Mouse (Mus musculus): ENCODE data around the gene Anxa11.
"Not testable (repeated sequence)": the region's sequence is repeated elsewhere in the genome, so short reads cannot be mapped to it uniquely, and the experiment has no call there.

Gene Anxa11

GRCm38 (mm10) chr14:25872461-25873415, 30.8 kb downstream of the Anxa11 start:
- no peak for DNase-seq

DNA sequence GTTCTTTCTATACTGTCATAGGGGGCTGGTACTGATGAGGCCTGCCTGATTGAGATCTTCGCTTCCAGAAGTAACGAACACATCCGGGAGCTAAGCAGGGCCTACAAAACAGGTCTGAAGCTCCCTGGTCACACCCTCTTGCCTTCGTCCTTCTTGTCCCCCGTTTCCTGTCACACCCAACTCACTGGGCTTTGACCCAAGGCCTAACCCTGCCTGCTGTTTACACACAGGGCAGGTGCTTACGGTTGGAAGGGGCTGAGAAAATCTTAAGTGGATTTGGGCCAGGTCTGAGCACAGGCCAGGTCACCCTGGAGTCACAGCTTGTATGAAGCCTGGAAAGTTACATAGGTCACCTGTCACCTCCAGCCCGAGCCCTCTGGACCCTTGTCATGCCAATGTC, 34.7 kb downstream of the Anxa11 start:
- not testable (repeated sequence) for DNase-seq

- DNase-seq = not testable (repeated sequence)
Observed at GRCm38 (mm10) chr14:25881769-25882168, 39.8 kb downstream of the Anxa11 start.

GRCm38 (mm10) chr14:25885886-25886285, 43.9 kb downstream of the Anxa11 start:
- not testable (repeated sequence) for DNase-seq

DNA sequence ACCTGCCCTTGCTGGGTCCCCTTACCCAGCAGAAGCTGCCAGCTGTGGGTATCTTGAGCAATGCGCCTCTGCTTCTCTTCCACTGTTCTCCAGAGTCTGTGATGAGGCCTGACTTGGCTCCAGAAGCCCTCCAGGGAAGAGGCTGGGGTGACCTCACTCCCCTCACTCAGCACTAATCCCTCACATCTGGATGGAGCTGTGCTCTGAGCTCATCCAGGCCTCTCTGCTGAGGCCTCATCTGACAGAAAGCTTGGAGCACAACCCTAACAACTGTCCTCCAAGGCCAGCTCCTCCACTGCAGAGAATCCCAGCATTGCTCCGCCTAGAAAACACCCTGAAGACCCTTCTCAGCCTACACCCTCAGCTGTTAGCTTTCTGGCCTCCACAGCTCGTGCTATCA, 52.6 kb downstream of the Anxa11 start:
- not testable (repeated sequence) for DNase-seq

DNA sequence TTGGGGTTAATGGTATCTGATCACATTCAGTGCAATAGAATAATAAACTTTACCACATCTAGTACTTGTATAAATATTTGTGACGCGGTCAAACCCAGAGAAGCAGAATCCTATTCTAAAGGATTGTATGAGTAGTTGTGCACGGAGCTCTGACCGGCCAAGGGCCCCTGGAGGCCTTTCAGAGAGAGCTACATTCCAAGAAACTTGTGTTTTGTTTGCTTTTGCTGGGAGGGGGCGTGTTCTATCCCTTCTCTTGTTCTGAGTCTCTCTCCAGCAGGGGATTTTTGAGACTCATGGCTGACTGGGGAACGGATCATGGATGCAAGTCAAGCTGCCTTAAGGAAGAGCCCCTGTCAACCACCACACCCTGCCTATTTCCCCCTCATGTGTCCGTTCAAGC, 53.7 kb downstream of the Anxa11 start:
- not testable (repeated sequence) for DNase-seq

GRCm38 (mm10) chr14:25903000-25903399, 61.0 kb downstream of the Anxa11 start, which contains the start of gene Plac9a:
Gene Plac9a, minus strand, starts transcription at chr14:25903100.
- DNase-seq = not testable (repeated sequence)

- not testable (repeated sequence) for DNase-seq
Observed at GRCm38 (mm10) chr14:25905243-25905642, 63.3 kb downstream of the Anxa11 start.

DNA sequence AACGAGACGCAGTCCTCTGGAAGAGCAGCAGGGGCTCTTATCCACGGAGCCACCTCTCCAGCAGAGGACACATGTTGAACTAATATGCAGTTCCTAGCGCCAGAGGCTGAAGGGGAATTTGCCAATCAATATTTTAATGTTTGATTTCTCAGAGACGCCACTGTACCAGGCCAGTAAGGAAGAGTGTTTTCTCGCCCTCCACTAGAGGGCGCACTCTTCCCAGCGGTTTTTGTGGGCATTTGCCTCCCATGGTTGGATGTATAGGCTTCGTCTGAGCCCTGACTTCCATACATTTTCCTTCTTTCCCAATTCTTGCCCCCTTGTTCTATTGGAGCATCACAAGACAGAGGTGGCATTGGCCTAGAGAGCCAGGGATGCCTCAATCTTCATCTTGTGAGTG, 65.3 kb downstream of the Anxa11 start:
- not testable (repeated sequence) for DNase-seq

GRCm38 (mm10) chr14:25908976-25909375, 67.0 kb downstream of the Anxa11 start:
- DNase-seq = not testable (repeated sequence)

- not testable (repeated sequence) for DNase-seq
Observed at GRCm38 (mm10) chr14:25918427-25919170, 76.6 kb downstream of the Anxa11 start.

DNA sequence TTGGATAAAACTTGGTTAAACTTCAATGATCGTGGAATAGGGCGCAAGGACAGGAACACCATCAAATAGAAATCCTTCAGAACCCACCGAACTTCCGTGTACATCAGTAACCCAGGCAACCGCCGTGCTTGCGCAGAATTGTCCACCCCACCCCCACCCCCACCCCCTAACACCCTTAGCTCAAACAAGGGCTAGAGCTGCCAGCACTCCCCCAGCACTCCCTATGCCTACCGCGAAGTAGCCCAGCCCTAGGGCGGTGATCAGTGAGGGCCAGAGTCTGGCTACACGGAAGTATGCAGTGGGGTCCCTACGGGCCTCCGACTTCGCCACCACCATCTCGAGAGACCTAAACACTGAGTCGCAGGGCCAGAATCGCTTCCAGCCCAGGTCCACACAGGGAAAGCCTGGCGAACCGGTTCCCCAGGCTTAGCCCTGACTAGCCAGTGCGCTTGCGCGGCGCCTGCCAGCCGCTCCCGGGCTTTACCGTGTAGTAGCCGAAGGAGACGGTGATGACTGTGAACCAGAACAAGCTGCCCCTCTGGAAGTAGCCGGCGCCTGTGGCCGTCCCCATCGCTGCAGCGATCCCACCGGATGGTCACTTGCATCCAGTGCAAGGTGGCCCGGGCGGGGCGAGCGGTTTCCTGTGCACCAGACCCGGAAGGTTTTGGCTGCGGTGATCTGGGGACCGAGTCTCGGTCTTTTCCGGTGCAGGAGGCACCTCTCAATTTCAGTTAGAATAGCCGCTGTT, 85.0 kb downstream of the Anxa11 start:
- DNase-seq = not testable (repeated sequence)

GRCm38 (mm10) chr14:25927562-25927881, 85.6 kb downstream of the Anxa11 start, which contains the start of gene Tmem254a:
Gene Tmem254a, minus strand, starts transcription at chr14:25927672.
- DNase-seq = not testable (repeated sequence)
